Mouse (Mus musculus): ENCODE data around the gene Zbtb37.

DNA sequence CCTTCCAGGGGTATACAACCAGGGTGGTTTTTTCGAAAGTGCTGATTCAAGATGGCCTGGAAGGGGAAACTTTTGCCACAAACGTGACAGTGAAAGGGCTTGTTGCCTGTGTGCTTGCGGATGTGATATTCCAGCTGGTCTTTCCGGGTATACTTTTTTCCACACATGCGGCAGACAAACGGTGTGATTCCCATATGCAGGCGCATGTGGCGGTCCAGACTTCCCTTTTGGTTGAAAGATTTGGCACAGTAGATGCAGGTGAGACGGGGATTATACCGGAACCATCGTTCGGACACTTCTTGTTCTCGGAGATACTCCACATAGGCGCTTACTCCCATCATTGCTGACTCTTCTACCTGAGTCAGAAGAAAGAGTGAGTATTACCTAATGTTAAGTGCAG lies 14.6 kb downstream of the Zbtb37 start:
- TF ChIP-seq TAL1 (IDR thresholded peaks at IDR 0.05; ENCODE audit: low read length), result no peak
- TF ChIP-seq GATA1 (IDR thresholded peaks at IDR 0.05; ENCODE audit: low read length), result no peak
